8 mouse cellular contexts compared by ENCODE assay signal in genomic region chr17:56264020-56264419, GRCm38 (mm10). TPM values are rescaled to one million over a fixed set of nuclear protein-coding genes. Genes with fewer than 3 reads are reported as not detected.
DNase-seq lines count a peak whose midpoint lies in the region; ATAC-seq lines count a peak whose summit lies in the region.

No protein-coding gene starts in this region.

- H3K9ac ChIP-seq in kidney, embryonic 15.5 days, result no peak overlapping the region
- H3K9ac ChIP-seq in midbrain, embryonic 16.5 days (ENCODE audit: low read depth, low read length), result no peak overlapping the region

- H3K4me2 ChIP-seq in kidney, embryonic 15.5 days, result no peak overlapping the region
- H3K4me2 ChIP-seq in midbrain, embryonic 16.5 days (ENCODE audit: low read length), result no peak overlapping the region

- no peaks in the 10 kb centered on the region for H3K27me3 ChIP-seq in embryonic facial prominence, embryonic 10.5 days (replicated peaks; ENCODE audit: low read depth, poor library complexity, severe bottlenecking)
- H3K27me3 ChIP-seq in heart, embryonic 10.5 days (ENCODE audit: insufficient read depth, poor library complexity, severe bottlenecking), result no peaks in the 10 kb centered on the region
- no peaks in the 10 kb centered on the region for H3K27me3 ChIP-seq in kidney, embryonic 15.5 days
- H3K27me3 ChIP-seq in midbrain, embryonic 16.5 days (ENCODE audit: control insufficient read depth, insufficient read depth, low read depth, low read length), result no peaks in the 10 kb centered on the region

- peaks cover 55% of the 10 kb centered on the region for H3K36me3 ChIP-seq in embryonic facial prominence, embryonic 10.5 days (replicated peaks)
- H3K36me3 ChIP-seq in heart, embryonic 10.5 days, result peaks cover 45% of the 10 kb centered on the region
- H3K36me3 ChIP-seq in kidney, embryonic 15.5 days, result peaks cover 42% of the 10 kb centered on the region
- H3K36me3 ChIP-seq in midbrain, embryonic 16.5 days (ENCODE audit: control insufficient read depth, insufficient read depth, low read length), result peaks cover 17% of the 10 kb centered on the region

- H3K4me3 ChIP-seq in embryonic facial prominence, embryonic 10.5 days, result no peak overlapping the region
- no peak overlapping the region for H3K4me3 ChIP-seq in heart, embryonic 10.5 days
- no peak overlapping the region for H3K4me3 ChIP-seq in kidney, embryonic 15.5 days (replicated peaks)
- no peak overlapping the region for H3K4me3 ChIP-seq in midbrain, embryonic 16.5 days (ENCODE audit: low read depth, low read length)

- WGBS in embryonic facial prominence, embryonic 10.5 days, result 21% methylated on average over 8 of the region's 8 CpGs
- 14% methylated on average over 8 of the region's 8 CpGs for WGBS in heart, embryonic 10.5 days
- WGBS in kidney, embryonic 15.5 days, result 24% methylated on average over 8 of the region's 8 CpGs
- WGBS in midbrain, embryonic 16.5 days, result 21% methylated on average over 8 of the region's 8 CpGs

- H3K9me3 ChIP-seq in embryonic facial prominence, embryonic 10.5 days, result no peaks in the 10 kb centered on the region
- H3K9me3 ChIP-seq in heart, embryonic 10.5 days, result no peaks in the 10 kb centered on the region
- no peaks in the 10 kb centered on the region for H3K9me3 ChIP-seq in kidney, embryonic 15.5 days (replicated peaks)
- no peaks in the 10 kb centered on the region for H3K9me3 ChIP-seq in midbrain, embryonic 16.5 days (replicated peaks; ENCODE audit: control insufficient read depth, low read length, poor library complexity, severe bottlenecking)

- H3K27ac ChIP-seq in embryonic facial prominence, embryonic 10.5 days (replicated peaks), result no peak overlapping the region
- no peak overlapping the region for H3K27ac ChIP-seq in heart, embryonic 10.5 days
- no peak overlapping the region for H3K27ac ChIP-seq in kidney, embryonic 15.5 days
- no peak overlapping the region for H3K27ac ChIP-seq in midbrain, embryonic 16.5 days (ENCODE audit: low read length)

- DNase-seq in 3T3-L1 (ENCODE audit: low read depth, low spot score) (peak; percentile 89), liver (peak; percentile 81)
- peak; percentile 84 for DNase-seq in adrenal gland, adult 2 months
- DNase-seq in embryonic facial prominence, embryonic 10.5 days (ENCODE audit: low spot score), result peak; percentile 76
- peak; percentile 86 for DNase-seq in heart, embryonic 10.5 days (ENCODE audit: low spot score)
- DNase-seq in spleen, postnatal 4 days (ENCODE audit: low spot score in 2 of 2), result peak; percentile 81 to 90

- peaks cover 22% of the 10 kb centered on the region for H3K4me1 ChIP-seq in embryonic facial prominence, embryonic 10.5 days
- peaks cover 47% of the 10 kb centered on the region for H3K4me1 ChIP-seq in heart, embryonic 10.5 days
- peaks cover 29% of the 10 kb centered on the region for H3K4me1 ChIP-seq in kidney, embryonic 15.5 days
- peaks cover 36% of the 10 kb centered on the region for H3K4me1 ChIP-seq in midbrain, embryonic 16.5 days (ENCODE audit: control insufficient read depth, insufficient read depth, low read length)

- ATAC-seq in kidney, embryonic 15.5 days (replicated peaks; ENCODE audit: low FRiP score), result peak; percentile 75
- ATAC-seq in midbrain, embryonic 16.5 days, result peak; percentile 72

RNA-seq across cellular contexts. Expression of gene Fem1a, which starts 7.4 kb away (rescaled TPM):
- total RNA-seq in adrenal gland, adult 2 months (2021), result 10 to 100 TPM; 27.0 to 32.4 TPM
- polyA plus RNA-seq in adrenal gland, adult 2 months (2012; rRNA removed), result 44.6 and 46.9 TPM in 2 replicates
- 12.5 and 13.2 TPM in 2 replicates for polyA plus RNA-seq in embryonic facial prominence, embryonic 10.5 days (2016; fragmentation: Nextera tagmentation; extraction: Ambion mirVana)
- polyA plus RNA-seq in heart, embryonic 10.5 days (2016; fragmentation: Nextera tagmentation; extraction: Ambion mirVana), result 15.0 and 20.3 TPM in 2 replicates
- 13.1 TPM in 2 replicates for polyA plus RNA-seq in kidney, embryonic 15.5 days (2015; fragmentation: Nextera tagmentation; extraction: Ambion mirVana)
- 15.5 and 18.2 TPM in 2 replicates for polyA plus RNA-seq in midbrain, embryonic 16.5 days (2015; fragmentation: Nextera tagmentation; extraction: Ambion mirVana)

RNA-seq across cellular contexts. Expression of gene Ticam1, which starts 12.6 kb away (rescaled TPM):
- 10 to 100 TPM; 22.7 to 29.4 TPM for total RNA-seq in adrenal gland, adult 2 months (2021)
- 39.7 and 50.2 TPM in 2 replicates for polyA plus RNA-seq in adrenal gland, adult 2 months (2012; rRNA removed)
- 3.2 and 3.7 TPM in 2 replicates for polyA plus RNA-seq in embryonic facial prominence, embryonic 10.5 days (2016; fragmentation: Nextera tagmentation; extraction: Ambion mirVana)
- polyA plus RNA-seq in heart, embryonic 10.5 days (2016; fragmentation: Nextera tagmentation; extraction: Ambion mirVana), result 6.8 and 9.5 TPM in 2 replicates
- polyA plus RNA-seq in kidney, embryonic 15.5 days (2015; fragmentation: Nextera tagmentation; extraction: Ambion mirVana), result 6.0 and 6.2 TPM in 2 replicates
- 1.3 TPM in 2 replicates for polyA plus RNA-seq in midbrain, embryonic 16.5 days (2015; fragmentation: Nextera tagmentation; extraction: Ambion mirVana)

RNA-seq across cellular contexts. Expression of gene Plin3, which starts 28.7 kb away (rescaled TPM):
- 100 to 1,000 TPM in 1 of 2 experiments, 10 to 100 TPM in 1; 65.9 to 101 TPM for total RNA-seq in adrenal gland, adult 2 months (2021)
- 43.9 and 51.8 TPM in 2 replicates for polyA plus RNA-seq in adrenal gland, adult 2 months (2012; rRNA removed)
- 67.7 and 72.2 TPM in 2 replicates for polyA plus RNA-seq in embryonic facial prominence, embryonic 10.5 days (2016; fragmentation: Nextera tagmentation; extraction: Ambion mirVana)
- 81.7 and 93.2 TPM in 2 replicates for polyA plus RNA-seq in heart, embryonic 10.5 days (2016; fragmentation: Nextera tagmentation; extraction: Ambion mirVana)
- 68.9 and 77.4 TPM in 2 replicates for polyA plus RNA-seq in kidney, embryonic 15.5 days (2015; fragmentation: Nextera tagmentation; extraction: Ambion mirVana)
- 10.7 and 12.3 TPM in 2 replicates for polyA plus RNA-seq in midbrain, embryonic 16.5 days (2015; fragmentation: Nextera tagmentation; extraction: Ambion mirVana)

RNA-seq across cellular contexts. Expression of gene Arrdc5, which starts 36.1 kb away (rescaled TPM):
- total RNA-seq in adrenal gland, adult 2 months (2021), result not detected
- not detected in 2 replicates for polyA plus RNA-seq in adrenal gland, adult 2 months (2012; rRNA removed)
- polyA plus RNA-seq in embryonic facial prominence, embryonic 10.5 days (2016; fragmentation: Nextera tagmentation; extraction: Ambion mirVana), result not detected in 2 replicates
- not detected in 2 replicates for polyA plus RNA-seq in heart, embryonic 10.5 days (2016; fragmentation: Nextera tagmentation; extraction: Ambion mirVana)
- 0.31 TPM in 1 of 2 replicates, not detected in the other for polyA plus RNA-seq in kidney, embryonic 15.5 days (2015; fragmentation: Nextera tagmentation; extraction: Ambion mirVana)
- polyA plus RNA-seq in midbrain, embryonic 16.5 days (2015; fragmentation: Nextera tagmentation; extraction: Ambion mirVana), result not detected in 2 replicates

RNA-seq across cellular contexts. Expression of gene Uhrf1, which starts 39.1 kb away (rescaled TPM):
- 1 to 10 TPM; 3.1 to 3.5 TPM for total RNA-seq in adrenal gland, adult 2 months (2021)
- polyA plus RNA-seq in adrenal gland, adult 2 months (2012; rRNA removed), result 2.7 and 3.0 TPM in 2 replicates
- polyA plus RNA-seq in embryonic facial prominence, embryonic 10.5 days (2016; fragmentation: Nextera tagmentation; extraction: Ambion mirVana), result 279 and 301 TPM in 2 replicates
- 136 and 163 TPM in 2 replicates for polyA plus RNA-seq in heart, embryonic 10.5 days (2016; fragmentation: Nextera tagmentation; extraction: Ambion mirVana)
- polyA plus RNA-seq in kidney, embryonic 15.5 days (2015; fragmentation: Nextera tagmentation; extraction: Ambion mirVana), result 162 and 175 TPM in 2 replicates
- 11.6 and 15.6 TPM in 2 replicates for polyA plus RNA-seq in midbrain, embryonic 16.5 days (2015; fragmentation: Nextera tagmentation; extraction: Ambion mirVana)
